Mouse (Mus musculus) liver (tissue): ENCODE measurements around the gene H2-Eb2.
"Not testable (repeated sequence)": the region's sequence is repeated elsewhere in the genome, so short reads cannot be mapped to it uniquely, and the experiment has no call there.

ENCODE experiments used
- DNase-seq: peaks from one replicate; pipeline ENCODE4 v3.0.0-alpha.2; 2020; ENCODE audit warnings: mixed read lengths

H2-Eb2 gene

DNA sequence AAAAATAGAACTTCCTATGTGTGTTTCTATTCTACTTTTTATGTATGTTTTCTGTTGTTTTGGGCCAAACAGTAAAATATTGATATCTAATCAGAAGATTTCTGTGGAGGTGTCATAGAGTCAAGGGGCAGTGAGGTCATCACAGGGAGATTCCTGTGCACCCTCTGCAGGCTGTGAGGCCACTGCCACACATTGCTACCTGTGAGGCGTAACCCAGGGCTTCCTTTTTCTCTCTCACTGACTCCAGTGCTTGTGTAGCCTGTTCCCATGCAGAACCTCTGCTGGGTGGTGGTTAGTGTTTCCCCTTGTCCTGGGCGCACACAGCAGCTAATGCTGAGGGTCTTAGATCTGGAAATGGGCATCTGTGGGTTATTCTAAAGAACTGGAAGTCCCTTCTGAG, 19.1 kb upstream of the H2-Eb2 start:
- DNase-seq: no peak

DNA sequence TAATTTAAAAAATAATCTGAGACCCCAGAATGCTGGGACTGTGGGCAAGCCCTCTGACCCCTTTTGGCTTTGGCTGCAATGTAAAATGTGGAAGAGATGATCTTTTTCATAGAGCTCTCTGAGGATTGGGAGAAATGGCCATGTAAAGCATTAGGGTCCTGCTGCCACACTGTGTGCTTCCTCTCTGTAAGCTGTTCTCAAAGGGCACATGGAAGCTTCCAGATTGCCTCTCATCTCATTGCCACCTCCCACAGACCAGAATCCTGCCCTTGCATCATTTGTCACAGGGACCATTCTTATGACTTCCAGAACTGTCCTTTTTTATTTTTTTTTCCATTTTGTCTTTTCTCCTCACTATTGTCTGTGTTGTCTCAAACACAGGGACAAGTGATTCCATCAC, 18.2 kb upstream of the H2-Eb2 start:
- no peak for DNase-seq

DNA sequence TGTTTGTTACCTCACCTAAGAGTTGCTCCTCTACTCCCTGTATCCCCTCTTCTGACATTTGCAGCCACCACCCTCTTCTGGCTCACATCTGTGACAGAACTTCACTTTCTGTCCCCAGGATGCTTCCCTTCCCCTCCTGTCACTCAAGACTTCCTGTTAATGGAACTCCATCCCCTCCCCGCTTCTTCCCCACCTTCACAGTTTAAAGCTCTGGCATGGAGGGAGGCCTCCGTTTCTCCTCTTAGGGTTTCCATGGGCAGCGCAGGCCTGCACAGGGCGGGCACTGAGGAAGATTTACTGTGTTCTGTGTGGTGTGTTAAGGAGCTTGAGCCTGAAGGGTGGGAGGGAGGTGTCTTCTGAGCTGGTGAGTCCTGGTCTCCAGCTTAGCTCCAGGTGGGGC, 17.3 kb upstream of the H2-Eb2 start:
- no peak for DNase-seq

- DNase-seq: no peak
Measured at GRCm38 (mm10) chr17:34309225-34309624, 16.2 kb upstream of the H2-Eb2 start.

- peak; percentile 67 for DNase-seq
Measured at GRCm38 (mm10) chr17:34309683-34310385, 15.6 kb upstream of the H2-Eb2 start.

DNA sequence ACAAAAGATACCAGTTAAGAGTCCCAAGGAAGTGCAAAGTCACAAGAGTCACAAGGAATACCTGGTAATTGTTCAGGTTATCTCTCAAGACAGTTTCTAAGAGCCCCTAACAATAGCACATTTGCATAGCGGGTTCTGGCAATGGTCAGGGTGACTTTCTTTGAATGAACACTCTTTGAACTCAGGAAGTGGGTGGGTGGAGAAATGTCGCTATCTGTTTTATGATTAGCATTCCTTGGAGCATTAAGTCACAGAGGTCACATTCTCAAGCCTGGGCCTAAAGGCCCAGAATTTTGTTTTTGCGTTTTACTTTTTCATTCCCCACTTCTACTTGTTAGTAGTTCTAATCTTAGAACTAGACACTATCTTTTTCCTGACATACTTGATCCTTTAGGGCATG, 14.9 kb upstream of the H2-Eb2 start:
- DNase-seq: not testable (repeated sequence)

DNA sequence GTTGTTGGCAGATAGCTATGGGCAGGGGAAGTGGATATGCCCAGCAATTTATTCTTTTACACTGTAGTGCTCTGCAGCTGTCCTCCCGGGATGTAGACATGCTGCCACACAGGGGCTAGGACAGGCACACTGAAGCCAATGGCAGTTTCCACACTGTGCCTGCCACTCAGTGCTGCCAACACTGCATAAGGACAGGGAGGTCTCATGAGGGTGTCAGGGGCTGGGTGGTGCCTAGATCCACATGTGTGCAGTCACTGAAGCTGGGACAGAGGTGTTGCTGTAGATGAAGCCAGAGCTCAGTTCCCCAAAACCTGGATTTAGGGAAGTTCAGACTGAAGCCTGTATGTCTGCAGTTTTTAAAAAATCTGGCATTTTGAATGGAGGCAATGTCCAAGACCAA, 13.3 kb upstream of the H2-Eb2 start:
- DNase-seq: no peak

DNA sequence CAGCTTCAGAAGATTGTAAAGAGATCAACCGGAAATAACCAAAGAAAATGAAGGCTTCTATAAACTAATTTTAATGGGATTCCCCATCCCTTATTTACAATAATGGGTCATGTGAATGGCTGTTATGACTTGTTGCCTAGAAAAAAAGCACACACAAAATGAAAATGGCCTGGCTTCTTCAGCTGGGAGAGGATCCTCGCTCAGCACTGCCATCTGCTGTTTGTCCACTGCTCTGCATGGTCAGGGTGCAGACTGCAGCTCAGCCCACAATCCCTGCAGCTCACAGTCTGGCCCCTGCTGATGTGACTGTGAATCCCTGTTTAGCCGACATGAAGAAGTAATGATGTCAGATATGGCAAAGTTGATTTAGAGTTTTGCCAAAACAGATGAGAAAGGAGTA, 12.1 kb upstream of the H2-Eb2 start:
- DNase-seq: peak; percentile 60

GRCm38 (mm10) chr17:34314286-34314685, 11.2 kb upstream of the H2-Eb2 start:
- DNase-seq: no peak

- no peak for DNase-seq
Measured at GRCm38 (mm10) chr17:34315512-34315911, 10.0 kb upstream of the H2-Eb2 start.

GRCm38 (mm10) chr17:34316697-34317096, 8.8 kb upstream of the H2-Eb2 start:
- no peak for DNase-seq

GRCm38 (mm10) chr17:34317275-34317674, 8.2 kb upstream of the H2-Eb2 start:
- DNase-seq: no peak

GRCm38 (mm10) chr17:34326373-34326772, 908 bp downstream of the H2-Eb2 start:
- DNase-seq: no peak

- DNase-seq: no peak
Measured at GRCm38 (mm10) chr17:34329807-34330206, 4.3 kb downstream of the H2-Eb2 start.

DNA sequence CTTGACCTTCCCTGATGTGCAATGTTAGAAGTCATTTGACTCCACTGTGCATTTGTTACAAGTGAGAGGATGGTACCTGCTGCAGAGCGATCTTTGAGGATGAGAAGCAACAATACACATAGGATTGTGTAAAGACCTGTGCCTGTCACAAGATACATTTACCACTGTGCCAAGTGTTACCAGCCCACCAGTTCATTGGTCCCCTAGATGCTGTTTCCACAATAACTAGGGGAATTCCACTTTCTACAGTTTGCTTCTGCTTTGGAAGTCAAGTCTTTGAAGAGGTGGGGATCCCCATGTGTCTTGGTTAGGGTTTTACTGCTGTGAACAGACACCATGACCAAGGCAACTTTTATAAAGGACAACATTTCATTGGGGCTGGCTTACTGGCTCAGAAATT, 5.7 kb downstream of the H2-Eb2 start:
- no peak for DNase-seq

- DNase-seq: no peak
Measured at GRCm38 (mm10) chr17:34340619-34341402, 15.3 kb downstream of the H2-Eb2 start.

DNA sequence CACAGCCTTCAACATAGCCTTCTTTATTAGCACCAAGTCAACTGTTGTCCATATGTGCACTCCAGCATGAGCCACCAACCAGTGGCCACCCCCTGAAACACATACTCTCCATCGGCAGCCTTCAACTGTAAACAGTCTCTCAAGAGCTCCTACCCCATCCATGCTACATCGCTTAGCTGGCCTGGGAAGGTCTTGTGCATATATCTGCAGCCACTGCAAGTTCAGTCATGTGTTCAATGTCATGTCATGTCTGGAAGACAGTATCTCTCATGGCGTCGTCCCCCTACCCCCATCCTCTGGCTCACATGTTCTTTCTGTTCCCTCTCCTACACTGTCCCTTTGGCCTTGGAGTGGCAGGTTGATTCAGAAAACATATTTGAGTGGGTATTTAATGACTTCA, 19.4 kb downstream of the H2-Eb2 start:
- no peak for DNase-seq

GRCm38 (mm10) chr17:34345486-34345885, 20.0 kb downstream of the H2-Eb2 start:
- DNase-seq: no peak

DNA sequence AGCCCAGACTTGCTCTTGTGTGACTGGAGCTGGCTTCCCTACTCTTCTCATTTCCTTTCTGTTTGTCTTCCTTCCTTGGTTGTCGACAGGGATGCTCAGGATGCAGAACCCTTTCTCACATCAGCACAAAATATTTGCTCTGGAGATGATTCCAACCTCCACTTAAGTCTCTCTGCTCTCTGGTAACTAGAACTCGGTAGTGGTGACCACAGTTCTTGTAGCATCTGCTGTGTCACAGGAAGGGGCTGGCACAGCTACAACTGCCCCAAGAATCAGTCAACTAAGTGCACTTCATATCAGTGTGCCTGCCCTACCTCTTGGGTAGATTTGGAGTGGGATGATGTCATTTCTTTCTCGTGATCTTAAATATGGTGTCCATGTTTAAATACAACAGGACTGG, 20.6 kb downstream of the H2-Eb2 start:
- DNase-seq: no peak

DNA sequence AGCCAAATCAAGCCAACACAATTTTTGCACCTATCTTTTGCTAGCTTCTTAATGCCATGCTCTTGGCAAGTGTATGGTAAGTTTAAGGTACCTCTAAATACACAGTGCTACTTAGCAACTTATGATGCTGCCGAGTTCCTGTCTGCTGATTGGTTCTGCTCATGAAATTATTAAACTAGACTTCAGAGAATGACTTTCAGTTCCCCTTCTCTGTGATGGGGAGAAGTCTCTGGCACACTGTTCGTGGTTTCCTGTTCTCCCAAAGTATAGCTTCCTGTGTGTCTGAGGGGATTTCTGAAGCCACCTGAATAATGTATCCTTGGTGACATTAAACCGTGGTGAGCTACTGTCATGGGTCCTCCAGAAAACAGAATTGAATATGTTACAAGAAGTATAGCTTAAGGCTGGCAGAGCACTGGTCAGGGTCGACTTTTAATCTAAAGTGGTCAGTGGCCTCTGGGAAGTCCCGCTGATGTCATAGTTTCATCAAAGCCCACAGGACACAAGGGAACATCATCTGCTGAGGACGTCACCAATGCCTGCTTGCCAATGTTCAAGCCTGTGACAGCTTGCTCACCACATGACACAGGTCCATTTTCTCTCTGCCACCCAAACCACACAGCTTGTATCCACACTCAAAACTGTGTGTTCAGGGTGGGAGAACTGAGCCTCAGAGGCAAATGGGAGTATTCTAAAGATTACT, 22.3 kb downstream of the H2-Eb2 start:
- DNase-seq: peak; percentile 12

DNA sequence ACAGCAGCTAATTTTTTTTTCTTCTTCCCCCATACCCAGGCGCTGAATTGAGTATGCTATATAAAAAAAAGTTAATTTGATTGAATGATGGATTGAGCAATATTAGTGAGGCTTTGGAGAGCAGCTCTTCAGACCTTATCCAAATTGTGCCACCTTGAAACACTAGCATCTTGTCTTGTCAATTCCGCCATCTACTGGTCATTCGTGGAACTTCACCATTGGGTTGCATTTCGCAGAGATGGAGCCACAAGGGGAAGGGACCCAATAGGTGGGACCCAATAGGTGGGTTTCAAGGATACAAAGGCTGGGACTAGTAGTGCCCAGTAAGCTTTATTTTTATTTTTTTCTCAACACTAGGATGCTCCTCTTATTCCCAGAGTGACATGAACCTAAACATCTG, 24.0 kb downstream of the H2-Eb2 start:
- DNase-seq: peak; percentile 68

DNA sequence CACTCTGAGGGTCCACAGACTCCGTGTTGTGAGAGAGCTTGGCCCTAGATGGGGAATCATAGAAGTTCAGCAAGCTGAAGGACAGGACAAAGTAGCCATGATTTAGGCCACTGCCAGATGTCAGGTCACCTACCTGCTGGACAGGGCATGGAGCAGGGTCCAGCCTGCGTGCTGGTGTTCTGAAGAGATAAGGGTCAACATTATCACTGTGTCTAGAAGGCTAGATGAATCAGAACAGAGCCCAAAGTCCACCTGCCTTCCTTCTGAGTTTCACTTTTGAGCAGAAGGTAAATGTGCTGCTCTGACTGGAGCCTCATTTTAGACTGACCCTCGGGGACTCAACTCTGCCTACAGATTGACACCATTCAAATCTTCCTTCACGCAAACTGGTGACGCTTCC, 29.1 kb downstream of the H2-Eb2 start, which contains the start of gene Btnl2:
Btnl2 (plus strand) TSS at position 284 of the 400 bp plus-strand sequence.
- DNase-seq: no peak

- no peak for DNase-seq
Measured at GRCm38 (mm10) chr17:34354940-34355339, 29.5 kb downstream of the H2-Eb2 start.
